30 mouse cellular contexts compared by ENCODE assay signal in the genomic region with DNA sequence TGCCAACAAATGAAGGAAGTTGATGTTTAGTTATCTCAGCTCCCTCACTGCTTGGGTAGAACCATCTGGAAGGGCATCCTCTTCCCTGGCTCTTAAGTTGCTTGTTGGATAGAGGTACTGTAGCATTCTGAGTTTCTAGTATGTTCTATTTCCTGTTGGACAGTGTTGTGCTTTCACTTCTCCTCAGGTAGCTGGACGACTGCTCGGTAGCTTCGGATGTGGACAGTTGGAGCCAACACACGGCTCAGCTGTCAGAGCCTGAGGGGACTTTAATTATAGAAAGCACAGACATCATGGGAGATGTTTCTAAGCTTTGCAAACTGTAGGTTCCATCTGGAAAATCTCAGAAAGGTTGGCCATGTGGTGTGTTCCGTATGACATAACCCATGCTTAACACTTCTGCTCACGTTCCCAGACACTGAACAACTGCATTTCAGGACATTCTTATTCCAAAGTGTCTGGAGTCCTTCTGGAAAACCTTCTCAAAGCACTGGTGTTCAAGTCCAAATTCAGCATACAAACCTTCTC.
A peak's percentile ranks its signal among the peaks of the same experiment; 100 is the strongest.
DNase-seq lines count a peak whose midpoint lies in the region; ATAC-seq and TF ChIP-seq lines count a peak whose summit lies in the region.
"Had no signal": no experiment of that assay in that cellular context is flagged by ENCODE, and none has a peak within 500 bp of the region (broad histone marks: within the 10 kb centered on the region; RNA-seq: fewer than 3 reads in every experiment).

No protein-coding gene starts in this region.

- no peak overlapping the region for H3K27ac ChIP-seq in hindbrain, embryonic 14.5 days
- no peak overlapping the region for H3K27ac ChIP-seq in hindbrain, postnatal 0 days
- H3K27ac ChIP-seq: embryonic facial prominence, embryonic 12.5 days; forebrain, embryonic 15.5 days; hindbrain, embryonic 12.5 days; kidney, postnatal 0 days; limb, embryonic 15.5 days; liver, embryonic 15.5 days; lung, embryonic 15.5 days had no signal

- no peak for ATAC-seq in cerebellum, adult (ENCODE audit: insufficient number of reproducible peaks, low FRiP score, low TSS enrichment)
- no peak for ATAC-seq in hindbrain, embryonic 14.5 days (ENCODE audit: low FRiP score)
- no peak for ATAC-seq in hindbrain, postnatal 0 days
- ATAC-seq: activated CD4-positive, CD25-positive, alpha-beta regulatory T cell, adult 4 months; forebrain, embryonic 15.5 days; inflammation-experienced regulatory T-cells, adult 6 months had no signal

- no peaks in the 10 kb centered on the region for H3K9me3 ChIP-seq in hindbrain, embryonic 14.5 days (ENCODE audit: control insufficient read depth, low read length)
- no peaks in the 10 kb centered on the region for H3K9me3 ChIP-seq in hindbrain, postnatal 0 days (ENCODE audit: low read length)
- H3K9me3 ChIP-seq: embryonic facial prominence, embryonic 12.5 days; forebrain, embryonic 15.5 days; heart, embryonic 12.5 days; hindbrain, embryonic 12.5 days; limb, embryonic 15.5 days; liver, embryonic 15.5 days; lung, embryonic 15.5 days had no signal

- no peak overlapping the region for H3K4me3 ChIP-seq in hindbrain, embryonic 14.5 days (replicated peaks; ENCODE audit: low read length)
- no peak overlapping the region for H3K4me3 ChIP-seq in hindbrain, postnatal 0 days (ENCODE audit: low read length)
- H3K4me3 ChIP-seq: embryonic facial prominence, embryonic 12.5 days; erythroblast, embryonic 14.5 days; forebrain, embryonic 15.5 days; heart, embryonic 12.5 days; hindbrain, embryonic 12.5 days; limb, embryonic 15.5 days; liver, embryonic 15.5 days; lung, embryonic 15.5 days had no signal

- DNase-seq in cerebellum, adult 11 months, result peak; percentile 2
- DNase-seq in hindbrain, embryonic 14.5 days (ENCODE audit: low spot score), result peak; percentile 20
- no peak for DNase-seq in hindbrain, postnatal 0 days (ENCODE audit: low spot score)
- peak; percentile 45 for DNase-seq in brain, adult 2 months (ENCODE audit: low read depth, low spot score)
- DNase-seq in cerebellum, postnatal 36 days, result peak; percentile 9 to 11
- DNase-seq in urinary bladder, postnatal 25 days (ENCODE audit: low spot score), result no peak
- no peak for DNase-seq in liver
- DNase-seq: adrenal gland, adult 8-10 months; gastrocnemius, postnatal 25 days; heart, adult 18-20 months; heart, postnatal 14 days; layer of hippocampus, adult 9-11 months; lung, postnatal 4 days; midbrain, embryonic 14.5 days; right cerebral cortex, postnatal 14 days; spleen, adult 18-20 months; thymus, adult 2 months; thymus, postnatal 4 days had no signal

- H3K4me1 ChIP-seq in hindbrain, embryonic 14.5 days (replicated peaks; ENCODE audit: control insufficient read depth, insufficient read depth, low read length), result no peaks in the 10 kb centered on the region
- H3K4me1 ChIP-seq in hindbrain, postnatal 0 days (ENCODE audit: insufficient read depth, low read length), result no peaks in the 10 kb centered on the region
- H3K4me1 ChIP-seq: embryonic facial prominence, embryonic 12.5 days; forebrain, embryonic 15.5 days; heart, embryonic 12.5 days; hindbrain, embryonic 12.5 days; limb, embryonic 15.5 days; liver, embryonic 15.5 days; lung, embryonic 15.5 days had no signal

- no peak overlapping the region for H3K9ac ChIP-seq in hindbrain, embryonic 14.5 days
- no peak overlapping the region for H3K9ac ChIP-seq in hindbrain, postnatal 0 days (replicated peaks; ENCODE audit: low read length)
- H3K9ac ChIP-seq: embryonic facial prominence, embryonic 12.5 days; forebrain, embryonic 15.5 days; heart, embryonic 12.5 days; hindbrain, embryonic 12.5 days; limb, embryonic 15.5 days; liver, embryonic 15.5 days; lung, embryonic 15.5 days had no signal

- no peaks in the 10 kb centered on the region for H3K36me3 ChIP-seq in hindbrain, embryonic 14.5 days (replicated peaks; ENCODE audit: control insufficient read depth, insufficient read depth)
- H3K36me3 ChIP-seq in hindbrain, postnatal 0 days (ENCODE audit: insufficient read depth, low read length), result no peaks in the 10 kb centered on the region
- H3K36me3 ChIP-seq: embryonic facial prominence, embryonic 12.5 days; forebrain, embryonic 15.5 days; heart, embryonic 12.5 days; hindbrain, embryonic 12.5 days; limb, embryonic 15.5 days; liver, embryonic 15.5 days; lung, embryonic 15.5 days had no signal

- WGBS in hindbrain, embryonic 14.5 days, result 88% methylated on average over 6 of the region's 6 CpGs
- WGBS in hindbrain, postnatal 0 days, result 79% methylated on average over 6 of the region's 6 CpGs

- no peak for TF ChIP-seq CTCF in hindbrain, postnatal 0 days (IDR thresholded peaks at IDR 0.05; ENCODE audit: low read depth)

- no peaks in the 10 kb centered on the region for H3K27me3 ChIP-seq in hindbrain, embryonic 14.5 days (ENCODE audit: control insufficient read depth, insufficient read depth, low read length)
- H3K27me3 ChIP-seq in hindbrain, postnatal 0 days (ENCODE audit: insufficient read depth, low read length), result no peaks in the 10 kb centered on the region
- H3K27me3 ChIP-seq: embryonic facial prominence, embryonic 12.5 days; forebrain, embryonic 15.5 days; heart, embryonic 12.5 days; hindbrain, embryonic 12.5 days; limb, embryonic 15.5 days; liver, embryonic 15.5 days; lung, embryonic 15.5 days had no signal

- no peak overlapping the region for H3K4me2 ChIP-seq in hindbrain, embryonic 14.5 days (replicated peaks)
- no peak overlapping the region for H3K4me2 ChIP-seq in hindbrain, postnatal 0 days (ENCODE audit: low read depth, low read length)
- H3K4me2 ChIP-seq: embryonic facial prominence, embryonic 12.5 days; forebrain, embryonic 15.5 days; heart, embryonic 12.5 days; hindbrain, embryonic 12.5 days; limb, embryonic 15.5 days; liver, embryonic 15.5 days; lung, embryonic 15.5 days had no signal

Comparison
In these comparisons a context has a peak if more than half of its experiments do, and no peak if none do; other contexts are left out.
1. DNase-seq: peak in cerebellum, adult 11 months (single experiment), hindbrain, embryonic 14.5 days (single experiment), brain, adult 2 months (single experiment) and cerebellum, postnatal 36 days (2 of 2); none in hindbrain, postnatal 0 days (single experiment), urinary bladder, postnatal 25 days (single experiment) and liver (single experiment).